Mouse (Mus musculus) left cerebral cortex, postnatal 14 days (tissue): ENCODE data around the gene Chmp5. TPM values are rescaled to one million over a fixed set of nuclear protein-coding genes. Genes with fewer than 3 reads are reported as not detected.
"Not testable (repeated sequence)": the region's sequence is repeated elsewhere in the genome, so short reads cannot be mapped to it uniquely, and the experiment has no call there.

ENCODE experiments used
- DNase-seq, 2 experiments: peaks; one replicate each; pipeline ENCODE4 v3.0.0; 2021 to 2022; ENCODE audit warnings: low spot score in 2 of 2, mixed read lengths in 1 of 2
- intact Hi-C: fragments of 180-260 bp; cut with DNase I; formaldehyde crosslinking; loops from one replicate; pipeline ENCODE4 v1.15.1; 2025
- long read RNA-seq, 2 experiments: library from polyadenylated mRNA; stranded (forward); transcript quantifications; one replicate each; pipeline ENCODE4 v2.0.0; 2021
- total RNA-seq, 2 experiments: library from RNA; stranded (reverse); gene quantifications; 2 replicates each; pipeline ENCODE4 v1.2.3; 2021

The Chmp5 gene
- total RNA-seq: 10 to 100 TPM; 71.4 to 73.1 TPM
- long read RNA-seq, experiment 1, transcript Chmp5-201 (8 exons, 1,519 nt): major isoform, 125 of 131 reads
- long read RNA-seq, experiment 1, partial matches to known transcripts: 5 of 131 reads
- long read RNA-seq, experiment 1, other reads (novel, unspliced or antisense): 1 of 131 reads
- long read RNA-seq, experiment 2, transcript Chmp5-201 (8 exons, 1,519 nt): major isoform, 63 of 67 reads
- long read RNA-seq, experiment 2, partial matches to known transcripts: 3 of 67 reads
- long read RNA-seq, experiment 2, other reads (novel, unspliced or antisense): 1 of 67 reads

- peak; percentile 97 to 99 for DNase-seq
- intact Hi-C loops: no loop called here
These were observed at the start of gene Chmp5, which contains the start of gene Bag1 for GRCm38 (mm10) chr4:40948160-40948708. Chmp5 (plus strand) TSS chr4:40948407. Bag1 (minus strand) TSS chr4:40948294.

GRCm38 (mm10) chr4:40898476-40899044 lies 49.6 kb upstream of the Chmp5 start:
- intact Hi-C loops: no loop called here
- no peak for DNase-seq

- intact Hi-C loops: no loop called here
- DNase-seq: no peak
These were observed 48.9 kb upstream of the Chmp5 start for GRCm38 (mm10) chr4:40899264-40899663.

GRCm38 (mm10) chr4:40900071-40900470 lies 48.1 kb upstream of the Chmp5 start:
- intact Hi-C loops: no loop called here
- DNase-seq: no peak

- DNase-seq: no peak
- intact Hi-C loops: no loop called here
These were observed 47.6 kb upstream of the Chmp5 start for GRCm38 (mm10) chr4:40900612-40901011.

GRCm38 (mm10) chr4:40906298-40906697 lies 41.9 kb upstream of the Chmp5 start:
- DNase-seq: peak in 1 of 2 experiments; percentile 44

GRCm38 (mm10) chr4:40908261-40908969 lies 39.8 kb upstream of the Chmp5 start:
- intact Hi-C loops: no loop called here
- DNase-seq: no peak

More at GRCm38 (mm10) chr4:40906298-40906697, 41.9 kb upstream of the Chmp5 start:
- intact Hi-C loops: loop anchor here (1.0 kb wide), 1 partner anchor 133 kb away; no protein-coding TSS in a partner anchor

GRCm38 (mm10) chr4:40914287-40914867 lies 33.8 kb upstream of the Chmp5 start:
- intact Hi-C loops: no loop called here
- no peak for DNase-seq

GRCm38 (mm10) chr4:40915947-40916346 lies 32.3 kb upstream of the Chmp5 start:
- intact Hi-C loops: no loop called here
- no peak for DNase-seq

GRCm38 (mm10) chr4:40916592-40917155 lies 31.5 kb upstream of the Chmp5 start:
- DNase-seq: no peak
- intact Hi-C loops: no loop called here

GRCm38 (mm10) chr4:40919785-40920184 lies 28.4 kb upstream of the Chmp5 start, which contains the start of gene Spink4:
Spink4 (plus strand) TSS chr4:40920052.
- intact Hi-C loops: no loop called here
- DNase-seq: no peak

- intact Hi-C loops: no loop called here
- peak; percentile 16 to 33 for DNase-seq
These were observed 27.6 kb upstream of the Chmp5 start for GRCm38 (mm10) chr4:40920576-40920975.

- DNase-seq: no peak
- intact Hi-C loops: no loop called here
These were observed 26.9 kb upstream of the Chmp5 start for GRCm38 (mm10) chr4:40921288-40921687.

GRCm38 (mm10) chr4:40923087-40923651 lies 25.0 kb upstream of the Chmp5 start:
- DNase-seq: no peak
- intact Hi-C loops: no loop called here

- intact Hi-C loops: no loop called here
- DNase-seq: no peak
These were observed 22.6 kb upstream of the Chmp5 start for GRCm38 (mm10) chr4:40925568-40925967.

GRCm38 (mm10) chr4:40929046-40929445 lies 19.2 kb upstream of the Chmp5 start:
- intact Hi-C loops: no loop called here
- no peak for DNase-seq

GRCm38 (mm10) chr4:40933694-40934093 lies 14.5 kb upstream of the Chmp5 start:
- no peak for DNase-seq
- intact Hi-C loops: no loop called here

- DNase-seq, intact Hi-C loops: not testable (repeated sequence)
These were observed 13.8 kb upstream of the Chmp5 start for GRCm38 (mm10) chr4:40934369-40934768.
